Mouse (Mus musculus): ENCODE results near the gene Gm45233. TPM values are rescaled to one million over a fixed set of nuclear protein-coding genes. Genes with fewer than 3 reads are reported as not detected.
"Not testable (repeated sequence)": the region's sequence is repeated elsewhere in the genome, so short reads cannot be mapped to it uniquely, and the experiment has no call there.

The Gm45233 gene
- polyA plus RNA-seq (2014; fragmentation: Nextera tagmentation; extraction: Ambion mirVana) = 0.39 TPM in 1 of 2 replicates, not detected in the other

DNA sequence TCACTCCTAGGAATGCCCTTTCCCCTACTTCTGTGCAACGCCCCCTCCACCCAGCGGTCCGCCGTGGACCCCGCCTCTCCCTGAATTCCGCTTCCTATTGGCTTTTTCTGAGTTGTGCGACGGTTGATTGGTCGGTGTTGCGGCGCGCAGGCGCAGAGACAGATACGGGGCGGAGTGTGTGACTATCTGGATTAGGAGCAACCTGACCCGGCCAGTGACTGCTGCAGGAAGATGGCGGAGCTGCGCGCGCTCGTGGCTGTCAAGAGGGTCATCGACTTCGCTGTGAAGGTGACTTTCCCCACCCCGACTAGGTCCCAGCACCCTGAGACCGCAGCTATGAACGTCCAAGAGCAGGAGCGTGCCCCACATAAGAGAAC, at the start of gene Gm45233, which contains the start of gene Etfb:
Gene Gm45233 (plus strand): TSS at position 212 of the 377 bp plus-strand sequence.
Gene Etfb (plus strand): TSS at position 167 of the 377 bp plus-strand sequence.
- no peaks in the 10 kb centered on the region for H3K36me3 ChIP-seq (ENCODE audit: control insufficient read depth, insufficient read depth, low read length)
- H3K27me3 ChIP-seq (replicated peaks; ENCODE audit: control insufficient read depth, insufficient read depth, low read length) = no peaks in the 10 kb centered on the region
- H3K4me2 ChIP-seq (ENCODE audit: low read length) = peak within 1 kb of the TSS; percentile 91
- H3K4me1 ChIP-seq (replicated peaks; ENCODE audit: control insufficient read depth, insufficient read depth, low read length) = peaks cover 10% of the 10 kb centered on the region
- ATAC-seq (replicated peaks; ENCODE audit: low FRiP score, low TSS enrichment, low read depth) = peak; percentile 95
- H3K27ac ChIP-seq (ENCODE audit: low read depth) = peak within 1 kb of the TSS; percentile 98
- WGBS = under 1% methylated on average over 27 of the region's 27 CpGs
- no peaks in the 10 kb centered on the region for H3K9me3 ChIP-seq (ENCODE audit: control insufficient read depth, low read length)
- peak within 1 kb of the TSS; percentile 63 for H3K4me3 ChIP-seq (ENCODE audit: low read depth, low read length)
- DNase-seq (ENCODE audit: low spot score) = no peak
- peak within 1 kb of the TSS; percentile 61 for H3K9ac ChIP-seq (ENCODE audit: low read length)

DNA sequence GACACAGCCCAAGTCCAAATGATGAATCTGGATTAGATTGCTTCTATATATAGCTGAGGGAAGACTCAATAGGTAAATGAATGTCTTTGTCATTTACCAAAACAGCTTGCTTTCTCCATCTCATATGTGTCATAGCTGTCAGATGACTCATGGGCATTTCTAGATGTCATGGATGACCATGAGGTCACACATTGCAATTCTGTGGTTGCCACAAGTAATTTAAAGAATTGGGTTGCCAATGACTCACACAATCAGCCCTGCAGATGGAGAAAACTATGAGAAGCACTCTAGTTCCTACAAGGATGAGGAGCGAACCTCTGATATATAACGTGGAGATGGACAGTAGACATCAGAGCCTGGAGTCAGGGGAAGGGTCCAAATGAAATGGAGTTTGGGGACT, 44.4 kb upstream of the Gm45233 start:
- Histone ChIP-seq H3K27me3 (replicated peaks; ENCODE audit: control insufficient read depth, insufficient read depth, low read length) (no peaks in the 10 kb centered on the region), H3K9ac (ENCODE audit: low read length) (no peak overlapping the region), H3K9me3 (ENCODE audit: control insufficient read depth, low read length) (no peaks in the 10 kb centered on the region), H3K4me3 (ENCODE audit: low read depth, low read length) (no peak overlapping the region), H3K27ac (ENCODE audit: low read depth) (no peak overlapping the region), H3K4me2 (ENCODE audit: low read length) (no peak overlapping the region), H3K36me3 (ENCODE audit: control insufficient read depth, insufficient read depth, low read length) (no peaks in the 10 kb centered on the region), H3K4me1 (replicated peaks; ENCODE audit: control insufficient read depth, insufficient read depth, low read length) (no peaks in the 10 kb centered on the region)
- DNase-seq (ENCODE audit: low spot score) (no peak), ATAC-seq (replicated peaks; ENCODE audit: low FRiP score, low TSS enrichment, low read depth) (no peak)
- WGBS = 86% methylated on average over 2 of the region's 2 CpGs

DNA sequence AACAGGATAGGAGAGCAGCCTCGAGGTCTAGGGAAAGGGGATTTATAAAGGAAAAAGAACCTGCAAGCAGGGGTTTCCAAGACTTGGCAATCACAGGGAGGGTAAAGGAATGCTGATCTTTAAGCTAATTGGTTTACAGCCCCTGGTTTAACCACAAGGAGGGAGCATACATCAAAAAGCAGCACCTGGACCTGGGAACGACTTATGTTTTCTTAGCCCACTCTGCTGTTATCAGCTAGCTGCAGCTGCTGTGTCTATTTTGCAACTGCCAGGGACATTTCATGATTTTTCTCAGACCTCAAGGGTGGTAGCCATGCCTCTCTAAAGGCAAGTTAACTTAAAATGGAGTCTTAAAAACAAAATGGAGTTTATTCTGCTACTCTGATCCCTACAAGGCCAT, 41.2 kb upstream of the Gm45233 start:
- ATAC-seq (replicated peaks; ENCODE audit: low FRiP score, low TSS enrichment, low read depth) (no peak), DNase-seq (ENCODE audit: low spot score) (no peak)
- Histone ChIP-seq H3K4me1 (replicated peaks; ENCODE audit: control insufficient read depth, insufficient read depth, low read length) (no peaks in the 10 kb centered on the region), H3K4me3 (ENCODE audit: low read depth, low read length) (no peak overlapping the region), H3K4me2 (ENCODE audit: low read length) (no peak overlapping the region), H3K9me3 (ENCODE audit: control insufficient read depth, low read length) (no peaks in the 10 kb centered on the region), H3K27ac (ENCODE audit: low read depth) (no peak overlapping the region), H3K9ac (ENCODE audit: low read length) (no peak overlapping the region), H3K27me3 (replicated peaks; ENCODE audit: control insufficient read depth, insufficient read depth, low read length) (no peaks in the 10 kb centered on the region), H3K36me3 (ENCODE audit: control insufficient read depth, insufficient read depth, low read length) (no peaks in the 10 kb centered on the region)
- WGBS = 22% methylated on average over 2 of the region's 2 CpGs

DNA sequence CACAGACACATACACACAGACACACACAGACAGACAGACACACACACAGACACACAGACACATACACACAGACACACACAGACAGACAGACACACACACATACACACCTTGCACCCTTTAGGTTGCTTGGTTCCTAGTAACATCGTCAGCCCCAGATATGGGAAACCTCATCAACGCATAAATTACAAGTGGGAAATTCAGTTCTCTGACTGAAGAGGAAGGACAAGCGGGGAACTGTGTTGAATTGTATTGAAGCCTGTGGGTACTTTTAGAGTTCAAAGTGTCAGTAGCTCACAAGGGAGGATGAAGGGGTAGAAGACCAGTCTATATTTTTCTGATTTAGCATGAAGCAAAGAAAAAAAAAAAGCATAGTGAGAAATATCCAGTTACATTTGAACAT, 36.4 kb upstream of the Gm45233 start:
- DNase-seq (ENCODE audit: low spot score) = no peak
- H3K4me2 ChIP-seq (ENCODE audit: low read length) = no peak overlapping the region
- H3K36me3 ChIP-seq (ENCODE audit: control insufficient read depth, insufficient read depth, low read length) = no peaks in the 10 kb centered on the region
- no peak overlapping the region for H3K9ac ChIP-seq (ENCODE audit: low read length)
- WGBS = 81% methylated on average over 3 of the region's 3 CpGs
- H3K4me1 ChIP-seq (replicated peaks; ENCODE audit: control insufficient read depth, insufficient read depth, low read length) = no peaks in the 10 kb centered on the region
- H3K9me3 ChIP-seq (ENCODE audit: control insufficient read depth, low read length) = no peaks in the 10 kb centered on the region
- H3K27me3 ChIP-seq (replicated peaks; ENCODE audit: control insufficient read depth, insufficient read depth, low read length) = no peaks in the 10 kb centered on the region
- H3K4me3 ChIP-seq (ENCODE audit: low read depth, low read length) = no peak overlapping the region
- no peak overlapping the region for H3K27ac ChIP-seq (ENCODE audit: low read depth)
- no peak for ATAC-seq (replicated peaks; ENCODE audit: low FRiP score, low TSS enrichment, low read depth)

DNA sequence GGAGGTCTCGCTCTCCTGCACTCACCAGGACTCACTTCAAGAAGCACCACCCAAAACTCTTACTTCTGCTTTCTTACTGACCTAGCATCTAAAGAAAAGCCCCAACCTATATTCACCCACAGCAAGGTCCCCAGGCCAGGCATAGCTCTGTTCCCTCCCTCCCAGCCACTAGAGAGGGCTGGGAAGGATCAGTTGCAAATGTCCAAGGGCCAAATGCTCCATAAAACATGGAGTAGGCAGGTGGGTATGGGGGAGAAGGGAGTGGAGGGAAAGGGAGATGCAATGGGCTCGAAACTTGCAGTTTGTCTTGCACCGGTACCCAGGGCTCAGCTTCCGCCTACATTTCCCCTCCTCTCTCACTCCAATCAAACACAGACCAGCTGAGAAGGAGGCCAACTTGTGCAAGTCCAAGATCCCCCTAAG, 35.8 kb upstream of the Gm45233 start, which contains the start of gene Siglecg:
Gene Siglecg (plus strand): TSS at position 74 of the 423 bp plus-strand sequence.
- Histone ChIP-seq H3K4me2 (ENCODE audit: low read length) (no peak within 1 kb of the TSS), H3K27ac (ENCODE audit: low read depth) (no peak within 1 kb of the TSS), H3K27me3 (replicated peaks; ENCODE audit: control insufficient read depth, insufficient read depth, low read length) (no peaks in the 10 kb centered on the region), H3K4me3 (ENCODE audit: low read depth, low read length) (no peak within 1 kb of the TSS), H3K4me1 (replicated peaks; ENCODE audit: control insufficient read depth, insufficient read depth, low read length) (no peaks in the 10 kb centered on the region), H3K36me3 (ENCODE audit: control insufficient read depth, insufficient read depth, low read length) (no peaks in the 10 kb centered on the region), H3K9me3 (ENCODE audit: control insufficient read depth, low read length) (no peaks in the 10 kb centered on the region), H3K9ac (ENCODE audit: low read length) (no peak within 1 kb of the TSS)
- no peak for ATAC-seq (replicated peaks; ENCODE audit: low FRiP score, low TSS enrichment, low read depth)
- 61% methylated on average over 4 of the region's 4 CpGs for WGBS
- DNase-seq (ENCODE audit: low spot score) = no peak

DNA sequence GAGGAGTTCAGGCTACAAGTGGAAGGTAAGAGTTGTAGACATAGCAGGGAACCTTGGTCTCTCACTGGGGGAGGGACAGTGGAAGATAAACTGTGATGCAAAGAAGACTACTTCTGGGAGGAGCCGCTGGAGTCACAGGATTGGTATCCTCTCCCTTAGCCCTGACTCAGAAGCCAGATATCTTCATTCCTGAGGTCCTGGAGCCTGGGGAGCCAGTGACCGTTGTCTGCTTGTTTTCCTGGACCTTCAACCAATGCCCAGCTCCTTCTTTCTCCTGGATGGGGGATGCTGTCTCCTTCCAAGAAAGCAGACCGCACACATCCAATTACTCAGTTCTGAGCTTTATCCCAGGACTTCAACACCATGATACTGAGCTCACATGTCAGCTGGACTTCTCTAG, 34.8 kb upstream of the Gm45233 start:
- ATAC-seq (replicated peaks; ENCODE audit: low FRiP score, low TSS enrichment, low read depth) = no peak
- no peak overlapping the region for H3K27ac ChIP-seq (ENCODE audit: low read depth)

DNA sequence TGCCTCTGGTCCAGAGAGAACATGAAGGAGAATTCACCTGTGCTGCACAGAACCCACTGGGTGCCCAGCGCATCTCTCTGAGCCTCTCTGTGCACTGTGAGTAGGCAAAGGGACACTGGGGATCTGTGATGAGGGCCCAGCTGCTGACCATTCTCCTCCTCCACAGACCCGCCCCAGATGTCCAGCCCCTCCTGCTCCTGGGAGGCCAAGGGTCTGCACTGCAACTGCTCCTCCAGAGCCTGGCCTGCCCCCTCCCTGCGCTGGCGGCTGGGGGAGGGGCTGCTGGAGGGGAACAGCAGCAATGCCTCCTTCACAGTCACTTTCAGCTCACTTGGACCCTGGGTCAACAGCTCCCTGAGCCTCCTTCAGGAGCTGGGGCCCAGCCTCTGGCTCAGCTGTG, 32.2 kb upstream of the Gm45233 start:
- H3K4me3 ChIP-seq (ENCODE audit: low read depth, low read length); H3K4me2 ChIP-seq (ENCODE audit: low read length); H3K27me3 ChIP-seq (replicated peaks; ENCODE audit: control insufficient read depth, insufficient read depth, low read length); ATAC-seq (replicated peaks; ENCODE audit: low FRiP score, low TSS enrichment, low read depth); H3K27ac ChIP-seq (ENCODE audit: low read depth); H3K9ac ChIP-seq (ENCODE audit: low read length); H3K4me1 ChIP-seq (replicated peaks; ENCODE audit: control insufficient read depth, insufficient read depth, low read length); H3K9me3 ChIP-seq (ENCODE audit: control insufficient read depth, low read length); DNase-seq (ENCODE audit: low spot score); H3K36me3 ChIP-seq (ENCODE audit: control insufficient read depth, insufficient read depth, low read length): not testable (repeated sequence)
- 25% methylated on average over 3 of the region's 4 CpGs for WGBS

More for the DNA sequence above, 34.8 kb upstream of the Gm45233 start:
- Histone ChIP-seq H3K4me2 (ENCODE audit: low read length) (no peak overlapping the region), H3K4me3 (ENCODE audit: low read depth, low read length) (no peak overlapping the region), H3K36me3 (ENCODE audit: control insufficient read depth, insufficient read depth, low read length) (no peaks in the 10 kb centered on the region), H3K4me1 (replicated peaks; ENCODE audit: control insufficient read depth, insufficient read depth, low read length) (no peaks in the 10 kb centered on the region), H3K9ac (ENCODE audit: low read length) (no peak overlapping the region), H3K9me3 (ENCODE audit: control insufficient read depth, low read length) (no peaks in the 10 kb centered on the region), H3K27me3 (replicated peaks; ENCODE audit: control insufficient read depth, insufficient read depth, low read length) (no peaks in the 10 kb centered on the region)
- no peak for DNase-seq (ENCODE audit: low spot score)
- WGBS = 86% methylated on average over 3 of the region's 3 CpGs

DNA sequence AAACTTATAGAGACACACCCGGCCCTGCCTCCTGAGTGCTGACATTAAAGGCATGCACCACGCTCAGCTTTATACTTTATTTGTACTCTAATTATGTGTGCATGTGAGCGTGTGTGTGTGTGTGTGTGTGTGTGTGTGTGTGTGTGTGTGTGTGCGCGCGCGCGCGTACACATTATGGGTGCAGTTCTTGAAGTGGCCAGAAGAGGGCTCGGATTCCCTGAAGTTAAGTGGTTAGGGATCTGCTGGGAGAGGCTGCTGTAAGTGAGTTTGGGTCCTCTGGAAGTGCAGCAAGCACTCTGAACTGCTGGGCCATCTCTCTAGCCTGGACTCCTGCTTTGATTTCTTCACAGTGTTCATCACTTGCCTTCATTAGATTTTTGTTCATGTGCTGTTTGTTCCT, 26.6 kb upstream of the Gm45233 start:
- no peak for ATAC-seq (replicated peaks; ENCODE audit: low FRiP score, low TSS enrichment, low read depth)
- no peak for DNase-seq (ENCODE audit: low spot score)
- Histone ChIP-seq H3K4me1 (replicated peaks; ENCODE audit: control insufficient read depth, insufficient read depth, low read length) (no peaks in the 10 kb centered on the region), H3K36me3 (ENCODE audit: control insufficient read depth, insufficient read depth, low read length) (no peaks in the 10 kb centered on the region), H3K27me3 (replicated peaks; ENCODE audit: control insufficient read depth, insufficient read depth, low read length) (no peaks in the 10 kb centered on the region), H3K4me3 (ENCODE audit: low read depth, low read length) (no peak overlapping the region), H3K4me2 (ENCODE audit: low read length) (no peak overlapping the region), H3K9ac (ENCODE audit: low read length) (no peak overlapping the region), H3K27ac (ENCODE audit: low read depth) (no peak overlapping the region), H3K9me3 (ENCODE audit: control insufficient read depth, low read length) (0 out of 2 replicates have a peak, but pooled peaks cover 2% of the 10 kb centered on the region)
- WGBS = 86% methylated on average over 10 of the region's 10 CpGs

DNA sequence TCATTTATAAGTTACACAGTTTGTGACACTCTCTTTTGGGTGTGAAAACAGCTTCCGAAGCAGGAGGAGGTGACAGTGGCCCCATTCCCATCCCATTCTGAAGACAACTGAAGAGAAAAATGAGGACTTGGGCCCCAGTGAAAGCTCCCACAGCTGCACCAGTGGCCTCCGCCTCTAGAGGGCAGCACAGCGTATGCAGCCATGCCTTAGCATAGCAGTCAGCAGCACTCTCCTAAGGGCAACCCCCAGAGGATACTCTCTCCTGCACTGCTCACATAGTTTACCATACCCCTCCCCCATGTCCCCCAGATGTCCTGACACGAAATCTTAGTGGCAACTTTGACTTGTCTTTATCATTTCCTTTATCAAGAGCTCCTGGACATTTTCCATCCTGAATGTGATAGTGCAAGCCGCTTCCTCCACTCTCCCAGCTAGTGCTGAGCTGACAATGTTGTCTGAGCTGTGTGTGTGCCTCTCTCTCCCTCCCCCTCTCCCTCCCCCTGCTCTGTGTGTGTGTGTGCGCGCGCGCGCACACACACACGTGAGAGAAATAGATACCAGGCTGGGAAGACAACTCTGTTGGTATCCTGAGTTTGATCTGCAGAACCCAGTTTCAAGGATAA, 20.8 kb upstream of the Gm45233 start:
- no peak overlapping the region for H3K27ac ChIP-seq (ENCODE audit: low read depth)
- no peaks in the 10 kb centered on the region for H3K27me3 ChIP-seq (replicated peaks; ENCODE audit: control insufficient read depth, insufficient read depth, low read length)
- peak; percentile 93 for DNase-seq (ENCODE audit: low spot score)
- no peak overlapping the region for H3K9ac ChIP-seq (ENCODE audit: low read length)
- peak; percentile 86 for ATAC-seq (replicated peaks; ENCODE audit: low FRiP score, low TSS enrichment, low read depth)
- H3K4me3 ChIP-seq (ENCODE audit: low read depth, low read length) = no peak overlapping the region
- no peaks in the 10 kb centered on the region for H3K9me3 ChIP-seq (ENCODE audit: control insufficient read depth, low read length)
- WGBS = 15% methylated on average over 11 of the region's 11 CpGs
- no peaks in the 10 kb centered on the region for H3K4me1 ChIP-seq (replicated peaks; ENCODE audit: control insufficient read depth, insufficient read depth, low read length)
- peak overlapping the region; percentile 25; the same call in 1 of the 2 replicates for H3K4me2 ChIP-seq (ENCODE audit: low read length)
- no peaks in the 10 kb centered on the region for H3K36me3 ChIP-seq (ENCODE audit: control insufficient read depth, insufficient read depth, low read length)

Data from intestine, embryonic 14.5 days (tissue).